Mouse (Mus musculus): ENCODE data around the gene Ncl. TPM values are rescaled to one million over a fixed set of nuclear protein-coding genes. Genes with fewer than 3 reads are reported as not detected.

Ncl gene
- polyA plus RNA-seq, 1 experiment from 2014 or later: 416 TPM

DNA sequence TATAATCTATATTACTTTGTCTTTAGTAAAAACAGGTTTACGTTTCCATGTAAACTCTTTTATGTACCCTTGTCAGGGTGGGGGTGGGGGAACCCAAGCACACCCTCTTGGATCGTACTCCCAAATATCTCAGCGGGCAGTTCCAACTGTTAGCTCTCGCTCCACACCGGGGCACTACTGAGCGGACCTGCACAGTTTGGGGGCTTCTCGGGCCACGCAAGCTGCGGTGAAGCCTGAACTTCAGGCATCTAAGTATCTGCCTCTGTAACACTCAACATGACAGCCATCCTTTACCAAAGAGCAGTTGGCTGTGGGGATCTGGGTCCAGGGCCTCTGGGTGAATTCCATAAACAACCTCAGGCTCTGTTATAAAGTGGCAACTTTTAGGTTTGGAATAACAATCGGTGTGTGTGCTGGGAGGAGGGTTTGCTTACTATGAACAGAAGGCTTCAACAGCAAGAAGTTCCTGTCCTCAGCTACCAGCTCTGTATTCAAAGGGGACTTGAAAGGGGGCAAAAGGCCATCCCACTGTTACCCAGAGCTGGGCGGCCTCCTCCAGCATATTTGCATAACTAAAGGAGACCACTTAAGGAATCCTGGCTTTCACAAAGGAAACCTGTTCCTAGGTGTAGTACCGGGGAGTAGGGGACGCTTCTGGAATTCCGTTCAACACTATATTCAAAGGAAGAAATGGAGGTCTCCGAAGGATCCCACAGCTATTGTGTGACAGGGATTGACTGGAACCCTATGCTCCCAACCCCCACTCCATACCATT is 48.5 kb downstream of the Ncl start:
- Histone ChIP-seq H3K4me1 (ENCODE audit: control insufficient read depth, insufficient read depth, low read length) (peaks cover 5% of the 10 kb centered on the region; the same call in 1 of the 2 replicates), H3K36me3 (ENCODE audit: control insufficient read depth, insufficient read depth, low read length) (no peaks in the 10 kb centered on the region), H3K4me3 (ENCODE audit: low read length) (no peak overlapping the region), H3K9me3 (ENCODE audit: control insufficient read depth, low read length) (no peaks in the 10 kb centered on the region), H3K27ac (ENCODE audit: low read length) (no peak overlapping the region), H3K27me3 (replicated peaks; ENCODE audit: control insufficient read depth, insufficient read depth, low read length) (no peaks in the 10 kb centered on the region), H3K9ac (ENCODE audit: low read depth, low read length) (no peak overlapping the region), H3K4me2 (ENCODE audit: low read depth, low read length) (no peak overlapping the region)
- no peak for ATAC-seq
- WGBS: 43% methylated on average over 15 of the region's 15 CpGs

DNA sequence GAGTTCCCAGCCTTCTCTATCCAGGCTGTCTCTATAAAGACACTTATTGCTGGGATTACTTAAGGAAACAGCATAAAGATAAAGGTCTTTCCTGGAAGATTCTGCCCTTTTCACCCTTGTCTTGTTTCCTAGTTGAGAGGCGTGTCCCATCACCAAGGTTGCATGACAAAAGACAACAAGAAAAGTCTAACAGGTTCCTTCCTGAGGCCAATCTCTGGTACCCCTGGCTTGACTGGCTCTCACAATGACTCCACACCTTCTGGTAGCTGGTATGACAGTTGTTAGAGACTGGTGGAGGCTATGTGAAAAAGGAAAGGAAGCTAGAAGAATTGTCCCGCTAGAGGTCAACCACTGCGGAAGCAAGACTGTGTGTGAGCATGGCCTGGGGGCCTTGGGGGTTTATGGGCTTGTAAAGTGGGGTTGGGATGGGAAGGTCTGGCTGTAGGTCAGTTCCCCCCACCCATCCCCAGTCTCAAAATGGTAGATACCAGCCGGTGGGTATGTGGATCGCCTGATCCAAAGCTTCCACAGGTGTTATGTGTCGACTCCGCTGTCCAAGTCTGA is 49.8 kb downstream of the Ncl start:
- no peaks in the 10 kb centered on the region for H3K36me3 ChIP-seq (ENCODE audit: control insufficient read depth, insufficient read depth, low read length)
- H3K9me3 ChIP-seq (ENCODE audit: control insufficient read depth, low read length): no peaks in the 10 kb centered on the region
- 0 out of 2 replicates have a peak, but pooled peaks cover 7% of the 10 kb centered on the region for H3K27me3 ChIP-seq (replicated peaks; ENCODE audit: control insufficient read depth, insufficient read depth, low read length)
- ATAC-seq: peak; percentile 11; the same call in 1 of the 2 replicates
- peaks cover 5% of the 10 kb centered on the region; the same call in 1 of the 2 replicates for H3K4me1 ChIP-seq (ENCODE audit: control insufficient read depth, insufficient read depth, low read length)
- H3K27ac ChIP-seq (ENCODE audit: low read length): no peak overlapping the region
- 83% methylated on average over 7 of the region's 7 CpGs for WGBS
- H3K4me3 ChIP-seq (ENCODE audit: low read length): no peak overlapping the region
- H3K9ac ChIP-seq (ENCODE audit: low read depth, low read length): no peak overlapping the region
- no peak overlapping the region for H3K4me2 ChIP-seq (ENCODE audit: low read depth, low read length)

DNA sequence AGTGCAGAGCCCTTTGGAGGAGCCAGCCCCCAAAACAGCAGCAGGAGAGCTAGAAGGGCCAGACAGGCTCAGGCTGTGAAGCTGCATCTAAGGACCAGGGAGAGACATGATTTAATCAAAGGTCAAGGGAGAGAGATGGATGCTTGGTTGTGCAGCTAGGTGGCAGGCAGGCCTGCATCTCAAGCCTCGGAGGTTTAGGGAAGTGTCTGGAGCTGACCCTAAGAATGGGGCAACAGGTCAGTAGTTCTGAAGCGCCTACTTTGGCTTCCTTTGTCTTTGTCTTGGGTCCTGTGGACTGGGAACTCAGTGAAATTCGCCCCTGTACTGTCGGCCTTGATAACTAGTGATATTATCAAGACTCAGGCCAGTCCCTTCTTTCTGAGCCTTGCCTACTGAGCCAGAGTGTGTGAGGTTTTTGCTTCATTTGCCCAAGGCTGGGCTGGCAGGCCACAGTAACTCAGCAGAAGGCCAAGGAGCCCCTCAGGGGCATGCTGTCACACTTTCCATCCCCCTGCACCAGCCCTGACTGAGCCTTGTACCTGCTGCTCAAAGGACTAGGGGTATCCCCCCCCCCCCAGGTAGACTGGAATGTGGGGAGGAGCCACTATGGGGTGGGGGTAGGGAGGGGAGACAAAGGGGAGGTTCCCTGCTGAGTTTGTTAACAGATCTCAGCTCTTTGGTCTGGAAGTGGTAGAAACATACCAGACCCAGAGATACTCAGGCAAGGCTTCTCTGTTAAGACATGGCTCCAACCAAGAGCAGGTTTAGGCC is 51.1 kb downstream of the Ncl start:
- no peak for ATAC-seq
- Histone ChIP-seq H3K9me3 (ENCODE audit: control insufficient read depth, low read length) (no peaks in the 10 kb centered on the region), H3K27me3 (replicated peaks; ENCODE audit: control insufficient read depth, insufficient read depth, low read length) (peaks cover 16% of the 10 kb centered on the region), H3K4me3 (ENCODE audit: low read length) (no peak overlapping the region), H3K4me1 (ENCODE audit: control insufficient read depth, insufficient read depth, low read length) (peaks cover 7% of the 10 kb centered on the region; the same call in 1 of the 2 replicates), H3K4me2 (ENCODE audit: low read depth, low read length) (no peak overlapping the region), H3K27ac (ENCODE audit: low read length) (no peak overlapping the region), H3K36me3 (ENCODE audit: control insufficient read depth, insufficient read depth, low read length) (no peaks in the 10 kb centered on the region), H3K9ac (ENCODE audit: low read depth, low read length) (no peak overlapping the region)
- WGBS: 53% methylated on average over 4 of the region's 4 CpGs

DNA sequence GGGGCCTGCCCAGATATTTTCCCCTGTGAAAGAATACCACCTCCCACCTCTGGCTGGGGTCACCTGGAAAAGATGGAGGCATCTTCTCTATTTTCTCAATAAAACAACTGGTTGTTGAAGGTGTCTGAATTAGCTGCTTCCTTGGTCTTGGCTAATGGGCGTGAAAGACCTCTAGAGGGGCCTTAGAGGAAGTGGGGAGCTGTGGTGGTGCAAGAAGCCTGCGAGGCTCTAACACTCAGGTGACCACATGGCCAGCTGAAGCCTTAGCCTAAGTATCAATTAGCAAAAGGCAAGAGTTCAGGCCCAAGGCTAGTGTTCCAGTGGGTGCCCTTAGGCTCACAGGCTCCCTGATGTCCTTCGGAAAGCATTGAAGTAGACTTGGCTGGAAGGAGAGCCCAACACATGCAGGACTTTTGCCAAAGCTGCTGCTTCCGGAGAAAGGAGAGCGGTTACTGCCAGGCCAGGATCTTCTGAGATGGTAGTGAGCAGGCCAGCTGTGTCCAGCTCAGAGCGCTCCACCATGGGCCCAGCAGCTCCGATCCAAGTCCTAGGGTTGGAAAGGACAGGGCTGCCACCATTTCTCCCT is 51.9 kb downstream of the Ncl start:
- peaks cover 16% of the 10 kb centered on the region for H3K27me3 ChIP-seq (replicated peaks; ENCODE audit: control insufficient read depth, insufficient read depth, low read length)
- no peak overlapping the region for H3K4me2 ChIP-seq (ENCODE audit: low read depth, low read length)
- H3K27ac ChIP-seq (ENCODE audit: low read length): no peak overlapping the region
- H3K4me3 ChIP-seq (ENCODE audit: low read length): no peak overlapping the region
- H3K9me3 ChIP-seq (ENCODE audit: control insufficient read depth, low read length): no peaks in the 10 kb centered on the region
- H3K4me1 ChIP-seq (ENCODE audit: control insufficient read depth, insufficient read depth, low read length): peaks cover 10% of the 10 kb centered on the region; the same call in 1 of the 2 replicates
- WGBS: 81% methylated on average over 7 of the region's 7 CpGs
- no peaks in the 10 kb centered on the region for H3K36me3 ChIP-seq (ENCODE audit: control insufficient read depth, insufficient read depth, low read length)
- no peak overlapping the region for H3K9ac ChIP-seq (ENCODE audit: low read depth, low read length)
- no peak for ATAC-seq

DNA sequence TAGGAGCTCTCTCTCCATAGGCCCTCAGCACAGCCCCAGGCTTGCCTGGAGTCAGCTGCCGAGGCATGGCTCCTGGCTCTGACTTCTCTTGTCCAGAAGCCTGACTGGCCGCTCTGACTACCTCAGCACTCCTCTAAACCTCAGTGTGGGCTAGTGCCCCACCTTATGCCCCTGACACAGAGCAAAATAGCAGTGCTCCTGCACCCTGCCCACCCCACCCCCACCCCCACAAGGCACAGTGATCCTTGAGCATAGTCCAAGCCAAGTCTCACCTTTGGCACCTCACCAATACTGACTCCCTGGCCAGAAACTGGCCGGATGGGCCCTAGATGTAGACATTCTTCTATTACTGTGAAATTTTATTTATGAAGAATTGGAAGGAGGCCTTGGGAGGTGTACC is 52.5 kb downstream of the Ncl start:
- Histone ChIP-seq H3K4me2 (ENCODE audit: low read depth, low read length) (no peak overlapping the region), H3K9me3 (ENCODE audit: control insufficient read depth, low read length) (no peaks in the 10 kb centered on the region), H3K27ac (ENCODE audit: low read length) (no peak overlapping the region), H3K36me3 (ENCODE audit: control insufficient read depth, insufficient read depth, low read length) (no peaks in the 10 kb centered on the region), H3K4me3 (ENCODE audit: low read length) (no peak overlapping the region), H3K9ac (ENCODE audit: low read depth, low read length) (no peak overlapping the region), H3K27me3 (replicated peaks; ENCODE audit: control insufficient read depth, insufficient read depth, low read length) (peaks cover 16% of the 10 kb centered on the region), H3K4me1 (ENCODE audit: control insufficient read depth, insufficient read depth, low read length) (peaks cover 10% of the 10 kb centered on the region; the same call in 1 of the 2 replicates)
- 91% methylated on average over 3 of the region's 3 CpGs for WGBS
- ATAC-seq: no peak

DNA sequence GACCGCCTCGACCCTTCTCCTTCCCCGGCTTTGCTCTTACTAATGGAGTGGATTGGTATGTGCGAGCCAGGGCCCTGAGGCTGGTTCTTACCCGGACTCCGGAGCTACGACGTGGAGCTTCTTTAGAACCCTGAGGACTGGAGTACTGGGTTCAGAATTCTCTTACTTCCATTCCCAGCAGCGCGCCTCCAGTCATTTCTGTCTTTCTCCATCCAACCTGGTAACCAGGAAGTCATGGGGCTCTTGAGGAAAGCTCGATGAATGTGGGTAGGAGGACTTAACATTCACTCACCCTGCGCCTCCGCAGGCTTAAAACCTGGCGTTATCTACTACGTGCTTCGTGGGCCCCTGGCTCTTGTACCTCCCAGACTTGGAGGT is 55.3 kb downstream of the Ncl start:
- Histone ChIP-seq H3K4me3 (ENCODE audit: low read length) (peak overlapping the region; percentile 67), H3K36me3 (ENCODE audit: control insufficient read depth, insufficient read depth, low read length) (no peaks in the 10 kb centered on the region), H3K4me1 (ENCODE audit: control insufficient read depth, insufficient read depth, low read length) (peaks cover 7% of the 10 kb centered on the region; the same call in 1 of the 2 replicates), H3K27me3 (replicated peaks; ENCODE audit: control insufficient read depth, insufficient read depth, low read length) (peaks cover 16% of the 10 kb centered on the region), H3K27ac (ENCODE audit: low read length) (no peak overlapping the region), H3K4me2 (ENCODE audit: low read depth, low read length) (peak overlapping the region; percentile 96), H3K9ac (ENCODE audit: low read depth, low read length) (peak overlapping the region; percentile 66), H3K9me3 (ENCODE audit: control insufficient read depth, low read length) (no peaks in the 10 kb centered on the region)
- peak; percentile 8 for ATAC-seq
- 4% methylated on average over 16 of the region's 16 CpGs for WGBS

DNA sequence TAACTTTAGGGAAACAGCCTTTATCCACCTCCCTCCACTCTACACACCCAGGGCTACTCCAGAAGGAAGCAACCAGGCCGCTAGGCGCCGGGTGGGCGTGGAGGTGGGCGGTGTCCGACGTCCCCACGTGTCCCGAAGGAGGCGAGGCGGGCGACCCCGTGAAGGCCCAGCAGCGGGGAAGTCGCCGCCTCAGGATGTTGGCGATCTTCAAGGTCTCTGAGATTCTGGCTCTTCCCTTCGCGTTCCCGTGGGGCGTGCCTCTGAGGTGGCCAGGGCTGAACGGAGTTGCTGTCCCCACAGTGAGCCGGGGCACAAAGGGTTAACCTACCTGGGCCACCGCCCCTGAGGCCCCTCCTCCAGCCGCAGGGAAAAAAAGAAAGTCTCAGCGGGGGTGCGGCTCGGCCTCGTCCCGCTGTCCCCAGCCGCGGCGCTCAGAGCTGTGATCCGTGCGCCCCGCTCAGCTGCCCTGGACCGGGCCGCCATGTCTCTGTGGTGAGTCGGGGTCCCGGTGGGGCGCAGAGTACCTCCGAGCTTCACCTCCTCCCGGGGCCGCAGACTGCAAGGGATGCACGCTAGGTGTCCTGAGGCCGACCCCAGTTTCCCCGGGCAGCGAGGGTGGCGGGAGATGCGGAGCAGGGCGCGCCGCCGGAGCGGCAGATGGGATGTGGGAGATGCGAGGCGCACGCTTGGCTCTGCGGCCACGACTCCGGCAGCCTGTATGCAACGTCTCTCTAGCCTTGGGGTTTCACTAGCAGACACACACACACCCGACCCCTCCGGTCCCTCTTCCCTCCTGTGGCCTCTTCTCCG is 55.9 kb downstream of the Ncl start:
- peak; percentile 86 for ATAC-seq
- Histone ChIP-seq H3K27me3 (replicated peaks; ENCODE audit: control insufficient read depth, insufficient read depth, low read length) (peaks cover 16% of the 10 kb centered on the region), H3K9ac (ENCODE audit: low read depth, low read length) (peak overlapping the region; percentile 66), H3K36me3 (ENCODE audit: control insufficient read depth, insufficient read depth, low read length) (no peaks in the 10 kb centered on the region), H3K27ac (ENCODE audit: low read length) (no peak overlapping the region), H3K4me3 (ENCODE audit: low read length) (peak overlapping the region; percentile 67), H3K9me3 (ENCODE audit: control insufficient read depth, low read length) (no peaks in the 10 kb centered on the region), H3K4me1 (ENCODE audit: control insufficient read depth, insufficient read depth, low read length) (0 out of 2 replicates have a peak, but pooled peaks cover 7% of the 10 kb centered on the region), H3K4me2 (ENCODE audit: low read depth, low read length) (peak overlapping the region; percentile 96)
- under 1% methylated on average over 65 of the region's 65 CpGs for WGBS

DNA sequence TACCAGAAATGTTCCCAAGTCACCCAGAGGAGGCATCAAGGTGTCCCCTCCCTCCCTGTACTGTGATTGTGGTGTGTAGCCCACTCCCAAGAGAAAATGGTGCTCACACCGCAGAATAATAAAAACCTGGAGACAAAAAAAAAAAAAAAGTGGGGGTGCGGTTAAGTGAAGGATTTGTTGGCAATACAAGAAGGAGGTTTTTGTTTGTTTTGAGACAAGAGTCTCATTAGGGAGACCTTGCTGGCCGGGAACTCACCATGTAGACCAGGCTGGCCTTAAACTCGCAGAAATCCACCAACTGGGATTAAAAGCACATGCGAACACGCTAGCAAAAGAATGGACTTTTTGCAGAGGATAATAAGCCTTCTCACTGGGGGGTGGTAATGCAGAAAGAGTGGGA is 56.7 kb downstream of the Ncl start, which contains the start of gene B3gnt7:
B3gnt7 (plus strand) TSS at position 301 of the 400 bp plus-strand sequence.
- Histone ChIP-seq H3K4me2 (ENCODE audit: low read depth, low read length) (peak within 1 kb of the TSS; percentile 96), H3K4me1 (ENCODE audit: control insufficient read depth, insufficient read depth, low read length) (0 out of 2 replicates have a peak, but pooled peaks cover 7% of the 10 kb centered on the region), H3K4me3 (ENCODE audit: low read length) (peak within 1 kb of the TSS; percentile 67), H3K9ac (ENCODE audit: low read depth, low read length) (peak within 1 kb of the TSS; percentile 66), H3K27me3 (replicated peaks; ENCODE audit: control insufficient read depth, insufficient read depth, low read length) (peaks cover 16% of the 10 kb centered on the region), H3K36me3 (ENCODE audit: control insufficient read depth, insufficient read depth, low read length) (no peaks in the 10 kb centered on the region), H3K27ac (ENCODE audit: low read length) (no peak within 1 kb of the TSS), H3K9me3 (ENCODE audit: control insufficient read depth, low read length) (no peaks in the 10 kb centered on the region)
- WGBS: 36% methylated on average over 6 of the region's 6 CpGs
- ATAC-seq: no peak
